Mouse (Mus musculus): ENCODE results near the gene Trim24. TPM values are rescaled to one million over a fixed set of nuclear protein-coding genes. Genes with fewer than 3 reads are reported as not detected.

Gene Trim24
- 4.4 and 5.4 TPM in 2 replicates for polyA plus RNA-seq (2015; fragmentation: Nextera tagmentation; extraction: Ambion mirVana)

GRCm38 (mm10) chr6:37870245-37871136, at the start of gene Trim24:
Gene Trim24, plus strand, starts transcription at chr6:37870811.

Other genes with a start within 250 kb of the Trim24 start
- 1.3 and 1.9 TPM in 2 replicates for gene Svopl, start 176.2 kb downstream of the Trim24 start, polyA plus RNA-seq (2015; fragmentation: Nextera tagmentation; extraction: Ambion mirVana)
- not detected in 2 replicates for gene Tmem213, start 238.4 kb downstream of the Trim24 start, polyA plus RNA-seq (2015; fragmentation: Nextera tagmentation; extraction: Ambion mirVana)

Data from urinary bladder, postnatal 0 days (tissue).